Mouse (Mus musculus) bone marrow macrophage, adult 2 months (primary cell): ENCODE results near the gene Cd177.

Experiments
- CTCF ChIP-seq: IDR thresholded peaks from 2 replicates; pipeline ENCODE4 v1.5.1; 2012; ENCODE audit warnings: low read depth, mild to moderate bottlenecking, low read length, moderate library complexity
- POLR2A ChIP-seq: IDR thresholded peaks from 2 replicates; pipeline ENCODE4 v1.6.1; 2012; ENCODE audit warnings: mild to moderate bottlenecking, low read depth, low read length, borderline replicate concordance

DNA sequence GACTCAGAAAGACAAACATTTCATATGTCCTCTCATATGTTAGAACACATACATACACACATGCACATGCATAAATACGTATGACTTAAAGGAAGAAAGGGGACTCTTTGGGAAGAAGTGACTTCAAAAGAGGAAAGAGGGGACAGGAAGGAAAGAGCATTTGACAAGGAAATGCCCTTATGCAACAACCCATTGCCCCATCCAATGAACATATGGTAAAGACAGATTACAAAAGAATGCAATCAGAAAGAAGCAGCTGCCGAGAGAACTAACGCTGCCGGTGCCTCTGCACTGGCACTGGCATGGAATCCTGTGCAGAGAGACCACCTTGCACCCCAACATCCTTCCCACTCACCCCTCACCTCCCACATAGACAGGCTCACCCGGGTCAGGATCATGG, 6.6 kb downstream of the Cd177 start:
- TF ChIP-seq CTCF: no peak
- no peak for TF ChIP-seq POLR2A
